In genomic region chr10:21055254-21055885, GRCm38 (mm10) we compare ENCODE assay signal across 9 mouse cellular contexts.
DNase-seq lines count a peak whose midpoint lies in the region; ATAC-seq and TF ChIP-seq lines count a peak whose summit lies in the region.
"Had no signal": no experiment of that assay in that cellular context is flagged by ENCODE, and none has a peak within 500 bp of the region (broad histone marks: within the 10 kb centered on the region; RNA-seq: fewer than 3 reads in every experiment).

No protein-coding gene starts in this region.

- H3K27me3 ChIP-seq in heart, embryonic 12.5 days (replicated peaks), result 0 out of 2 replicates have a peak, but pooled peaks cover 11% of the 10 kb centered on the region
- no peaks in the 10 kb centered on the region for H3K27me3 ChIP-seq in G1E (ENCODE audit: insufficient read depth, low read length)
- H3K27me3 ChIP-seq in forebrain, embryonic 15.5 days, result 0 out of 2 replicates have a peak, but pooled peaks cover 4% of the 10 kb centered on the region
- no peaks in the 10 kb centered on the region for H3K27me3 ChIP-seq in liver, embryonic 14.5 days (ENCODE audit: control insufficient read depth, insufficient read depth, low read length)
- H3K27me3 ChIP-seq: Patski had no signal

- peak overlapping the region; percentile 29 for H3K4me3 ChIP-seq in heart, embryonic 12.5 days
- H3K4me3 ChIP-seq in G1E (ENCODE audit: low read depth, low read length), result peak overlapping the region; percentile 67; the same call in 1 of the 2 replicates
- no peak overlapping the region for H3K4me3 ChIP-seq in forebrain, embryonic 15.5 days
- peak overlapping the region; percentile 40 to 42 for H3K4me3 ChIP-seq in liver, embryonic 14.5 days (ENCODE audit: insufficient read depth in 1 of 2, low read depth in 2 of 2, low read length in 2 of 2)

- WGBS in heart, embryonic 12.5 days, result 15% methylated on average over 17 of the region's 17 CpGs
- 16% methylated on average over 17 of the region's 17 CpGs for WGBS in forebrain, embryonic 15.5 days
- WGBS in liver, embryonic 14.5 days (ENCODE audit: insufficient replicate concordance), result 7% methylated on average over 17 of the region's 17 CpGs

- TF ChIP-seq CTCF in G1E (IDR thresholded peaks at IDR 0.05; ENCODE audit: low read depth, low read length), result no peak
- no peak for TF ChIP-seq CTCF in liver, embryonic 14.5 days (IDR thresholded peaks at IDR 0.05; ENCODE audit: low read depth)

- H3K36me3 ChIP-seq in heart, embryonic 12.5 days, result no peaks in the 10 kb centered on the region
- peaks cover 21% of the 10 kb centered on the region for H3K36me3 ChIP-seq in G1E (replicated peaks)
- 0 out of 2 replicates have a peak, but pooled peaks cover 8% of the 10 kb centered on the region for H3K36me3 ChIP-seq in forebrain, embryonic 15.5 days
- no peaks in the 10 kb centered on the region for H3K36me3 ChIP-seq in liver, embryonic 14.5 days (replicated peaks; ENCODE audit: control insufficient read depth, insufficient read depth, low read depth)

- no peaks in the 10 kb centered on the region for H3K9me3 ChIP-seq in heart, embryonic 12.5 days (replicated peaks)
- H3K9me3 ChIP-seq in G1E (replicated peaks), result no peaks in the 10 kb centered on the region
- H3K9me3 ChIP-seq in forebrain, embryonic 15.5 days, result no peaks in the 10 kb centered on the region
- no peaks in the 10 kb centered on the region for H3K9me3 ChIP-seq in liver, embryonic 14.5 days (ENCODE audit: control insufficient read depth, low read length)

- peak overlapping the region; percentile 48 for H3K9ac ChIP-seq in heart, embryonic 12.5 days
- no peak overlapping the region for H3K9ac ChIP-seq in forebrain, embryonic 15.5 days (replicated peaks)
- H3K9ac ChIP-seq in liver, embryonic 14.5 days (replicated peaks), result peak overlapping the region; percentile 46

- no peak overlapping the region for H3K27ac ChIP-seq in heart, embryonic 12.5 days (ENCODE audit: poor library complexity, severe bottlenecking)
- H3K27ac ChIP-seq in forebrain, embryonic 15.5 days (replicated peaks), result no peak overlapping the region
- no peak overlapping the region for H3K27ac ChIP-seq in liver, embryonic 14.5 days

- no peak for TF ChIP-seq EP300 in liver, embryonic 14.5 days (IDR thresholded peaks at IDR 0.05; ENCODE audit: low read depth)

- H3K4me1 ChIP-seq in heart, embryonic 12.5 days (replicated peaks), result peaks cover 16% of the 10 kb centered on the region
- peaks cover 73% of the 10 kb centered on the region for H3K4me1 ChIP-seq in G1E (ENCODE audit: insufficient read depth, low read depth, low read length)
- peaks cover 8% of the 10 kb centered on the region; the same call in 1 of the 2 replicates for H3K4me1 ChIP-seq in forebrain, embryonic 15.5 days
- peaks cover 17 to 20% of the 10 kb centered on the region in 2 experiments for H3K4me1 ChIP-seq in liver, embryonic 14.5 days (replicated peaks; ENCODE audit: control insufficient read depth in 2 of 2, insufficient read depth in 2 of 2, low read length in 1 of 2)

- ATAC-seq in heart, embryonic 12.5 days (ENCODE audit: insufficient number of reproducible peaks, low FRiP score), result no peak
- ATAC-seq in G1E (ENCODE audit: extremely low read depth, insufficient number of reproducible peaks, low FRiP score, poor library complexity, severe bottlenecking), result peak; percentile 1; the same call in 1 of the 2 replicates
- peak; percentile 46; the same call in 1 of the 2 replicates for ATAC-seq in forebrain, embryonic 15.5 days (replicated peaks)
- peak; percentile 58 for ATAC-seq in liver, embryonic 14.5 days (ENCODE audit: insufficient read depth)
- ATAC-seq: Patski had no signal

- no peak for DNase-seq in heart, adult 11 months
- DNase-seq in G1E (ENCODE audit: low spot score), result no peak
- no peak for DNase-seq in liver, embryonic 14.5 days (ENCODE audit: low read depth in 3 of 3, low spot score in 3 of 3)
- DNase-seq in ovary, postnatal 14 days (ENCODE audit: low spot score), result no peak
- no peak for DNase-seq in gastrocnemius, adult 8-10 months (ENCODE audit: low spot score in 2 of 2)
- no peak for DNase-seq in right cerebral cortex, adult 2 months (ENCODE audit: low spot score in 2 of 2)

- H3K4me2 ChIP-seq in heart, embryonic 12.5 days, result peak overlapping the region; percentile 67
- no peak overlapping the region for H3K4me2 ChIP-seq in forebrain, embryonic 15.5 days (replicated peaks)
- peak overlapping the region; percentile 76 for H3K4me2 ChIP-seq in liver, embryonic 14.5 days (ENCODE audit: low read depth)
